ENCODE assay signal across 11 mouse cellular contexts in genomic region chr14:78777215-78777614, GRCm38 (mm10). TPM values are rescaled to one million over a fixed set of nuclear protein-coding genes. Genes with fewer than 3 reads are reported as not detected.
DNase-seq lines count a peak whose midpoint lies in the region; ATAC-seq and TF ChIP-seq lines count a peak whose summit lies in the region.
"Had no signal": no experiment of that assay in that cellular context is flagged by ENCODE, and none has a peak within 500 bp of the region (broad histone marks: within the 10 kb centered on the region; RNA-seq: fewer than 3 reads in every experiment).

No protein-coding gene starts in this region.

- TF ChIP-seq CTCF in lung, adult 2 months (IDR thresholded peaks at IDR 0.05; ENCODE audit: insufficient read depth, low read length), result no peak
- no peak for TF ChIP-seq CTCF in stomach, postnatal 0 days (IDR thresholded peaks at IDR 0.05; ENCODE audit: low read depth)

- H3K9ac ChIP-seq in lung, embryonic 16.5 days (ENCODE audit: low read length), result no peak overlapping the region
- H3K9ac ChIP-seq in stomach, postnatal 0 days (ENCODE audit: low read length), result no peak overlapping the region
- H3K9ac ChIP-seq: embryonic facial prominence, embryonic 12.5 days; liver, embryonic 15.5 days had no signal

- no peaks in the 10 kb centered on the region for H3K27me3 ChIP-seq in lung, embryonic 16.5 days (ENCODE audit: control insufficient read depth, insufficient read depth, low read depth, low read length)
- H3K27me3 ChIP-seq in stomach, postnatal 0 days (ENCODE audit: control insufficient read depth, insufficient read depth, low read length), result no peaks in the 10 kb centered on the region
- H3K27me3 ChIP-seq: embryonic facial prominence, embryonic 12.5 days; liver, embryonic 15.5 days had no signal

- no peak for ATAC-seq in lung, embryonic 16.5 days (ENCODE audit: low read depth)
- no peak for ATAC-seq in stomach, postnatal 0 days (ENCODE audit: low FRiP score, low TSS enrichment)

- peak; percentile 24 to 26 for DNase-seq in frontal cortex, postnatal 36 days (ENCODE audit: low spot score in 2 of 2)
- no peak for DNase-seq in frontal cortex, postnatal 10 days (ENCODE audit: low spot score in 2 of 2)
- DNase-seq in lung, adult 2 months, result no peak
- peak; percentile 14 to 23 for DNase-seq in left cerebral cortex, postnatal 36 days (ENCODE audit: low spot score in 2 of 2)
- DNase-seq in stomach, postnatal 0 days (ENCODE audit: low spot score), result no peak
- DNase-seq in adrenal gland, adult (ENCODE audit: inconsistent age in 2 of 2, low spot score in 1 of 2), result no peak
- no peak for DNase-seq in kidney, postnatal 25 days
- DNase-seq: adrenal gland, postnatal 14 days had no signal

- H3K9me3 ChIP-seq in lung, embryonic 16.5 days (ENCODE audit: control insufficient read depth, low read length), result no peaks in the 10 kb centered on the region
- no peaks in the 10 kb centered on the region for H3K9me3 ChIP-seq in stomach, postnatal 0 days (ENCODE audit: control insufficient read depth, low read length)
- H3K9me3 ChIP-seq: embryonic facial prominence, embryonic 12.5 days; liver, embryonic 15.5 days had no signal

- no peaks in the 10 kb centered on the region for H3K4me1 ChIP-seq in lung, embryonic 16.5 days (replicated peaks; ENCODE audit: control insufficient read depth, insufficient read depth, low read length)
- H3K4me1 ChIP-seq in lung, adult 2 months (ENCODE audit: control insufficient read depth, insufficient read depth, low read length), result no peaks in the 10 kb centered on the region
- no peaks in the 10 kb centered on the region for H3K4me1 ChIP-seq in stomach, postnatal 0 days (replicated peaks; ENCODE audit: control insufficient read depth, insufficient read depth)
- H3K4me1 ChIP-seq: liver, embryonic 15.5 days had no signal

- intact Hi-C loops in left cerebral cortex, postnatal 36 days (cut with DNase I), result no loop called here

- no peak for TF ChIP-seq POLR2A in lung, adult 2 months (IDR thresholded peaks at IDR 0.05; ENCODE audit: borderline replicate concordance, extremely low read depth, low read depth, low read length)

- no peak for TF ChIP-seq EP300 in stomach, postnatal 0 days (optimal IDR thresholded peaks at IDR 0.05)

- no peak overlapping the region for H3K4me3 ChIP-seq in lung, embryonic 16.5 days (ENCODE audit: low read length)
- no peak overlapping the region for H3K4me3 ChIP-seq in lung, adult 2 months (replicated peaks; ENCODE audit: extremely low read depth, low read depth, low read length)
- H3K4me3 ChIP-seq in stomach, postnatal 0 days (ENCODE audit: low read depth, low read length), result no peak overlapping the region
- H3K4me3 ChIP-seq: embryonic facial prominence, embryonic 12.5 days; liver, embryonic 15.5 days had no signal

- H3K36me3 ChIP-seq in lung, embryonic 16.5 days (ENCODE audit: control insufficient read depth, insufficient read depth, low read length), result no peaks in the 10 kb centered on the region
- H3K36me3 ChIP-seq in stomach, postnatal 0 days (ENCODE audit: control insufficient read depth, insufficient read depth, low read length), result no peaks in the 10 kb centered on the region
- H3K36me3 ChIP-seq: embryonic facial prominence, embryonic 12.5 days; liver, embryonic 15.5 days had no signal

- no peak overlapping the region for H3K27ac ChIP-seq in lung, embryonic 16.5 days (ENCODE audit: low read length)
- H3K27ac ChIP-seq in stomach, postnatal 0 days (replicated peaks), result no peak overlapping the region
- H3K27ac ChIP-seq: embryonic facial prominence, embryonic 12.5 days; liver, embryonic 15.5 days had no signal

- H3K4me2 ChIP-seq in lung, embryonic 16.5 days (ENCODE audit: low read depth, low read length), result peak overlapping the region; percentile 23; the same call in 1 of the 2 replicates
- peak overlapping the region; percentile 23; the same call in 1 of the 2 replicates for H3K4me2 ChIP-seq in stomach, postnatal 0 days (replicated peaks; ENCODE audit: low read depth)
- H3K4me2 ChIP-seq: embryonic facial prominence, embryonic 12.5 days; liver, embryonic 15.5 days had no signal

- 61% methylated on average over 18 of the region's 18 CpGs for WGBS in lung, embryonic 16.5 days
- WGBS in lung, adult 2 months, result 67% methylated on average over 18 of the region's 18 CpGs
- 57% methylated on average over 18 of the region's 18 CpGs for WGBS in stomach, postnatal 0 days

RNA-seq across cellular contexts. Expression of gene Dgkh, which starts 44.6 kb away (rescaled TPM):
- polyA plus RNA-seq in lung, embryonic 16.5 days (2015; fragmentation: Nextera tagmentation; extraction: Ambion mirVana), result 1.8 and 2.8 TPM in 2 replicates
- polyA plus RNA-seq in lung, adult 2 months (2012; rRNA removed), result 3.7 and 6.2 TPM in 2 replicates
- total RNA-seq in left cerebral cortex, postnatal 36 days (2021), result 10 to 100 TPM; 70.7 to 78.6 TPM
- 0.76 and 0.86 TPM in 2 replicates for polyA plus RNA-seq in stomach, postnatal 0 days (2015; fragmentation: Nextera tagmentation; extraction: Ambion mirVana)

Comparison
In these comparisons a context has a peak if more than half of its experiments do, and no peak if none do; other contexts are left out.
1. DNase-seq: peak in frontal cortex, postnatal 36 days (2 of 2) and left cerebral cortex, postnatal 36 days (2 of 2); none in frontal cortex, postnatal 10 days (0 of 2), lung, adult 2 months (single experiment), stomach, postnatal 0 days (single experiment), adrenal gland, adult (0 of 2) and kidney, postnatal 25 days (0 of 2).